Mouse (Mus musculus) G1E (cell line): ENCODE data around the gene Pla1a. TPM values are rescaled to one million over a fixed set of nuclear protein-coding genes. Genes with fewer than 3 reads are reported as not detected.

ENCODE experiments used
- ATAC-seq: 2 replicates; pipeline ENCODE4 v1.8.0; 2016; ENCODE audit warnings: mild to moderate bottlenecking; ENCODE audit not compliant: insufficient number of reproducible peaks, poor library complexity, low FRiP score, severe bottlenecking; ENCODE audit errors: extremely low read depth
- DNase-seq: peaks from one replicate; pipeline ENCODE4 v3.0.0; 2012; ENCODE audit warnings: low spot score
- H3K27me3 ChIP-seq: 2 replicates; pipeline ENCODE4 v1.6.1; 2012; ENCODE audit warnings: mild to moderate bottlenecking, low read length, inconsistent platforms; ENCODE audit not compliant: insufficient read depth
- H3K36me3 ChIP-seq: replicated peaks from 2 replicates; pipeline ENCODE3; 2012; ENCODE audit warnings: mild to moderate bottlenecking, inconsistent platforms
- H3K4me1 ChIP-seq: 2 replicates; pipeline ENCODE4 v1.6.1; 2012; ENCODE audit warnings: low read depth, low read length, inconsistent platforms, mixed read lengths; ENCODE audit not compliant: insufficient read depth
- H3K4me3 ChIP-seq: 2 replicates; pipeline ENCODE4 v1.5.1; 2012; ENCODE audit warnings: low read depth, mild to moderate bottlenecking, inconsistent platforms, low read length, moderate library complexity, mixed read lengths
- H3K9me3 ChIP-seq: replicated peaks from 2 replicates; pipeline ENCODE4 v1.6.1; 2012; ENCODE audit warnings: inconsistent platforms
- CTCF ChIP-seq: IDR thresholded peaks from 2 replicates; pipeline ENCODE4 v1.5.1; 2012; ENCODE audit warnings: low read depth, low read length, inconsistent platforms, mixed read lengths
- GATA1 ChIP-seq: IDR thresholded peaks from 2 replicates; pipeline ENCODE4 v1.6.1; 2012; ENCODE audit warnings: borderline replicate concordance, low read length, inconsistent platforms, mixed read lengths
- GATA2 ChIP-seq: IDR thresholded peaks from 2 replicates; pipeline ENCODE4 v1.6.1; 2012; ENCODE audit warnings: low read depth, low read length, inconsistent platforms, borderline replicate concordance
- POLR2AphosphoS5 ChIP-seq: IDR thresholded peaks from 2 replicates; pipeline ENCODE4 v1.6.1; 2012; ENCODE audit warnings: low read depth, low read length, inconsistent platforms; ENCODE audit not compliant: insufficient replicate concordance
- TAL1 ChIP-seq: conservative IDR thresholded peaks from 2 replicates; pipeline ENCODE4 v1.6.1; 2012; ENCODE audit warnings: low read depth, low read length, inconsistent platforms, mixed read lengths
- polyA plus RNA-seq: library from polyadenylated mRNA; stranded (reverse); fragments of >175 nt; gene quantifications from 2 replicates; pipeline ENCODE4 v1.2.3, GENCODE M21; 2012
- total RNA-seq, 2 experiments: library from RNA; stranded (forward) in 1 of 2; stranded (reverse) in 1 of 2; fragments of 200-1000 nt in 1 of 2; fragments of >200 nt in 1 of 2; fragmentation: Nextera tagmentation in 1 of 2; gene quantifications; 2 replicates each; pipeline ENCODE4 v1.2.3; 2014 to 2017

Gene Pla1a
- total and polyA plus RNA-seq, 3 experiments, result 0.16 to 1.7 TPM; not detected in 1

- H3K27me3 ChIP-seq, result no peaks in the 10 kb centered on the region
- peaks cover 10% of the 10 kb centered on the region for H3K36me3 ChIP-seq
- DNase-seq, result no peak
- TF ChIP-seq GATA2 (no peak), POLR2AphosphoS5 (no peak), TAL1 (peak; percentile 64)
- H3K4me3 ChIP-seq, result peak overlapping the region; percentile 49; the same call in 1 of the 2 replicates
- no peaks in the 10 kb centered on the region for H3K9me3 ChIP-seq
- peak; percentile 56 for ATAC-seq
- peaks cover 76% of the 10 kb centered on the region for H3K4me1 ChIP-seq
Measured at GRCm38 (mm10) chr16:38467917-38468705, 35.2 kb upstream of the Pla1a start.

GRCm38 (mm10) chr16:38467091-38467916 lies 34.4 kb upstream of the Pla1a start:
- Histone ChIP-seq H3K4me1 (peaks cover 77% of the 10 kb centered on the region), H3K27me3 (0 out of 2 replicates have a peak, but pooled peaks cover 2% of the 10 kb centered on the region), H3K36me3 (peaks cover 10% of the 10 kb centered on the region), H3K4me3 (no peak overlapping the region; the same call in 1 of the 2 replicates), H3K9me3 (no peaks in the 10 kb centered on the region)
- DNase-seq, result no peak
- no peak for ATAC-seq
- TF ChIP-seq CTCF (no peak), GATA1 (no peak), POLR2AphosphoS5 (no peak), TAL1 (no peak), GATA2 (no peak)

- Histone ChIP-seq H3K4me3 (no peak overlapping the region), H3K4me1 (peaks cover 73% of the 10 kb centered on the region), H3K27me3 (0 out of 2 replicates have a peak, but pooled peaks cover 2% of the 10 kb centered on the region), H3K9me3 (no peaks in the 10 kb centered on the region), H3K36me3 (peaks cover 10% of the 10 kb centered on the region)
- DNase-seq, result no peak
- ATAC-seq, result no peak
- no peak for TF ChIP-seq POLR2AphosphoS5
Measured at GRCm38 (mm10) chr16:38466089-38466488, 33.1 kb upstream of the Pla1a start.

GRCm38 (mm10) chr16:38463305-38463704 lies 30.4 kb upstream of the Pla1a start:
- Histone ChIP-seq H3K4me3 (no peak overlapping the region), H3K36me3 (peaks cover 4% of the 10 kb centered on the region), H3K4me1 (peaks cover 60% of the 10 kb centered on the region), H3K27me3 (0 out of 2 replicates have a peak, but pooled peaks cover 2% of the 10 kb centered on the region), H3K9me3 (no peaks in the 10 kb centered on the region)
- no peak for TF ChIP-seq TAL1
- ATAC-seq (no peak), DNase-seq (no peak)

GRCm38 (mm10) chr16:38462161-38462560 lies 29.2 kb upstream of the Pla1a start:
- DNase-seq (no peak), ATAC-seq (no peak)
- Histone ChIP-seq H3K36me3 (peaks cover 4% of the 10 kb centered on the region), H3K9me3 (no peaks in the 10 kb centered on the region), H3K4me3 (no peak overlapping the region), H3K27me3 (0 out of 2 replicates have a peak, but pooled peaks cover 2% of the 10 kb centered on the region), H3K4me1 (peaks cover 60% of the 10 kb centered on the region)
- TF ChIP-seq TAL1 (no peak), GATA2 (no peak), CTCF (no peak), POLR2AphosphoS5 (no peak), GATA1 (no peak)

GRCm38 (mm10) chr16:38461749-38462148 lies 28.8 kb upstream of the Pla1a start:
- H3K36me3 ChIP-seq, result peaks cover 4% of the 10 kb centered on the region
- DNase-seq, result no peak
- H3K4me3 ChIP-seq, result no peak overlapping the region
- no peaks in the 10 kb centered on the region for H3K9me3 ChIP-seq
- 0 out of 2 replicates have a peak, but pooled peaks cover 2% of the 10 kb centered on the region for H3K27me3 ChIP-seq
- TF ChIP-seq GATA1, result no peak
- TF ChIP-seq GATA2, result no peak
- no peak for TF ChIP-seq TAL1
- no peak for TF ChIP-seq CTCF
- no peak for TF ChIP-seq POLR2AphosphoS5
- peaks cover 60% of the 10 kb centered on the region for H3K4me1 ChIP-seq
- no peak for ATAC-seq

- no peak for DNase-seq
- Histone ChIP-seq H3K36me3 (no peaks in the 10 kb centered on the region), H3K27me3 (0 out of 2 replicates have a peak, but pooled peaks cover 2% of the 10 kb centered on the region), H3K4me3 (peak overlapping the region; percentile 31; the same call in 1 of the 2 replicates), H3K9me3 (no peaks in the 10 kb centered on the region), H3K4me1 (peaks cover 64% of the 10 kb centered on the region)
- TF ChIP-seq TAL1, result no peak
- TF ChIP-seq GATA1, result no peak
- TF ChIP-seq GATA2, result no peak
- TF ChIP-seq CTCF, result no peak
- no peak for TF ChIP-seq POLR2AphosphoS5
- ATAC-seq, result no peak
Measured at GRCm38 (mm10) chr16:38459990-38460389, 27.0 kb upstream of the Pla1a start.
